Mouse (Mus musculus): ENCODE measurements around the gene E2f8.

GRCm38 (mm10) chr7:48858257-48858656 is 23.1 kb downstream of the E2f8 start:
- TF ChIP-seq POLR2A (IDR thresholded peaks at IDR 0.05; ENCODE audit: low read depth, low read length) (no peak), CTCF (IDR thresholded peaks at IDR 0.05; ENCODE audit: extremely low read depth, insufficient read depth, insufficient read length, insufficient replicate concordance) (no peak)
